Mouse (Mus musculus): ENCODE data around the gene Faim. TPM values are rescaled to one million over a fixed set of nuclear protein-coding genes. Genes with fewer than 3 reads are reported as not detected.

Gene Faim
- total and polyA plus RNA-seq, 3 experiments, result 30.7 to 53.6 TPM; not detected in 1

DNA sequence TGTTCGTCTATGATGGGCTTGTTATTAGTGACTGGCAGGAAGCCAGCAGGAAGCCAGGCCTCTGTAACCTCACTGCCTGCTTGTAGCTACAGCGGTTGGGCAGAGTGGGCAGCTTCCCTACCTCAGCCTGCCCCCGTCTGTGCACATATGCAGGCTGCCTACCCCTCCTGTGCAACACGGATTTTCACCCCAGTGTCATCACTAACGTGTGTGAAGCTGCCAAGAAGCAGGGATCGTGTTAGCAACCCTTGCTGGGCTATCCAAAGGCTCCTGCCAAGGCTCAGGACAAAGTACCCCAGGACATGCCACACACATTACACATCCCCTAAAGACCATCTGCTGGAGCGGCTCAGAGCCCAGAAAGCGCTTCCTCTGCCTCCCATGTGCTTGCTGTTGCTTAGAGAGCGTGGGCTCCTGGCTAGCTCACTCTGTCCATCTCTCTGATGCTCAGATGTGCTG is 13.7 kb downstream of the Faim start:
- Histone ChIP-seq H3K79me2 (ENCODE audit: control insufficient read depth, insufficient read depth, low read length, poor library complexity) (no peaks in the 10 kb centered on the region), H3K4me3 (ENCODE audit: control insufficient read depth in 1 of 2, insufficient read depth in 1 of 2, low read depth in 2 of 2, low read length in 2 of 2) (no peak overlapping the region), H3K9me3 (replicated peaks; ENCODE audit: insufficient read depth, low read length) (no peaks in the 10 kb centered on the region), H3K27me3 (ENCODE audit: control insufficient read depth in 1 of 2, insufficient read depth in 2 of 2, low read length in 2 of 2) (no peaks in the 10 kb centered on the region), H3K36me3 (ENCODE audit: control insufficient read depth in 1 of 2, insufficient read depth in 2 of 2, low read length in 2 of 2) (peaks cover 1 to 6% of the 10 kb centered on the region in 2 experiments), H3K4me1 (ENCODE audit: control insufficient read depth in 1 of 2, insufficient read depth in 2 of 2, low read length in 2 of 2) (peaks cover 0 to 8% of the 10 kb centered on the region in 2 experiments; a peak in 2 of 4 replicates), H3K9ac (ENCODE audit: control insufficient read depth, low read depth, low read length, poor library complexity, severe bottlenecking) (no peak overlapping the region), H3K27ac (ENCODE audit: control insufficient read depth, low read depth, low read length) (no peak overlapping the region)
- TF ChIP-seq USF1 (IDR thresholded peaks at IDR 0.05; ENCODE audit: low read depth, low read length), result no peak
- peak in 1 of 2 experiments; percentile 47; a peak in 2 of 4 replicates for TF ChIP-seq EP300 (IDR thresholded peaks at IDR 0.05; ENCODE audit: low read depth in 1 of 2, low read length in 2 of 2)
- 0 out of 2 replicates have a peak, but pooled peaks have one; percentile 41 for TF ChIP-seq TBP (IDR thresholded peaks at IDR 0.05; ENCODE audit: low read depth, low read length)
- TF ChIP-seq ZNF384 (IDR thresholded peaks at IDR 0.05; ENCODE audit: low read depth, low read length), result no peak
- DNase-seq (ENCODE audit: low read depth, low spot score), result peak; percentile 77

DNA sequence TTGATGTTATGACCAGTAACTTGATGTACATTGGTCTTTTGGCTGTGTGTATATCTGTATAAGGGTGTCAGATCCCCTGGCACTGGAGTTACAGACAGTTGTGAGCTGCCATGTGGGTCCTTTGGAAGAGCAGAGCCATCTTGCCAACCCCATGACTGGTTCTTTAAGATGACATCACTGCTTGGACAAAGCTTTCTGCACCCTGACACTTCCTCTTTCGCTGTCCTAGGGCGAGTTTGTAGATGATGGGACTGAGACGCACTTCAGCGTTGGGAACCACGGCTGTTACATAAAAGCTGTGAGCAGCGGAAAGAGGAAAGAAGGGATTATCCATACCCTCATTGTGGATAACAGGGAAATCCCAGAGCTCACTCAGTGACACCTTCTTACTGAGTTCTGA is 15.2 kb downstream of the Faim start:
- no peak overlapping the region for H3K27ac ChIP-seq (ENCODE audit: control insufficient read depth, low read depth, low read length)
- TF ChIP-seq NELFE (IDR thresholded peaks at IDR 0.05; ENCODE audit: low read depth, low read length) (no peak), CTCF (IDR thresholded peaks at IDR 0.05 in 2 of 3, conservative IDR thresholded peaks at IDR 0.05 in 1 of 3; ENCODE audit: control insufficient read depth in 1 of 3, insufficient read depth in 1 of 3, low read depth in 2 of 3, low read length in 3 of 3, poor library complexity in 1 of 3, severe bottlenecking in 1 of 3) (no peak), ETS1 (IDR thresholded peaks at IDR 0.05; ENCODE audit: low read depth, low read length) (no peak), MEF2A (IDR thresholded peaks at IDR 0.05; ENCODE audit: extremely low read depth, insufficient replicate concordance, low read depth, low read length, poor library complexity, severe bottlenecking) (no peak)
- no peak overlapping the region for H3K9ac ChIP-seq (ENCODE audit: control insufficient read depth, low read depth, low read length, poor library complexity, severe bottlenecking)
- no peaks in the 10 kb centered on the region for H3K79me2 ChIP-seq (ENCODE audit: control insufficient read depth, insufficient read depth, low read length, poor library complexity)
- no peaks in the 10 kb centered on the region for H3K27me3 ChIP-seq (ENCODE audit: control insufficient read depth in 1 of 2, insufficient read depth in 2 of 2, low read length in 2 of 2)
- peaks cover 1 to 6% of the 10 kb centered on the region in 2 experiments for H3K36me3 ChIP-seq (ENCODE audit: control insufficient read depth in 1 of 2, insufficient read depth in 2 of 2, low read length in 2 of 2)
- no peaks in the 10 kb centered on the region for H3K9me3 ChIP-seq (replicated peaks; ENCODE audit: insufficient read depth, low read length)
- no peak overlapping the region for H3K4me3 ChIP-seq (ENCODE audit: control insufficient read depth in 1 of 2, insufficient read depth in 1 of 2, low read depth in 2 of 2, low read length in 2 of 2)
- no peak for DNase-seq (ENCODE audit: low read depth, low spot score)
- peaks cover 0 to 8% of the 10 kb centered on the region in 2 experiments; a peak in 2 of 4 replicates for H3K4me1 ChIP-seq (ENCODE audit: control insufficient read depth in 1 of 2, insufficient read depth in 2 of 2, low read length in 2 of 2)

DNA sequence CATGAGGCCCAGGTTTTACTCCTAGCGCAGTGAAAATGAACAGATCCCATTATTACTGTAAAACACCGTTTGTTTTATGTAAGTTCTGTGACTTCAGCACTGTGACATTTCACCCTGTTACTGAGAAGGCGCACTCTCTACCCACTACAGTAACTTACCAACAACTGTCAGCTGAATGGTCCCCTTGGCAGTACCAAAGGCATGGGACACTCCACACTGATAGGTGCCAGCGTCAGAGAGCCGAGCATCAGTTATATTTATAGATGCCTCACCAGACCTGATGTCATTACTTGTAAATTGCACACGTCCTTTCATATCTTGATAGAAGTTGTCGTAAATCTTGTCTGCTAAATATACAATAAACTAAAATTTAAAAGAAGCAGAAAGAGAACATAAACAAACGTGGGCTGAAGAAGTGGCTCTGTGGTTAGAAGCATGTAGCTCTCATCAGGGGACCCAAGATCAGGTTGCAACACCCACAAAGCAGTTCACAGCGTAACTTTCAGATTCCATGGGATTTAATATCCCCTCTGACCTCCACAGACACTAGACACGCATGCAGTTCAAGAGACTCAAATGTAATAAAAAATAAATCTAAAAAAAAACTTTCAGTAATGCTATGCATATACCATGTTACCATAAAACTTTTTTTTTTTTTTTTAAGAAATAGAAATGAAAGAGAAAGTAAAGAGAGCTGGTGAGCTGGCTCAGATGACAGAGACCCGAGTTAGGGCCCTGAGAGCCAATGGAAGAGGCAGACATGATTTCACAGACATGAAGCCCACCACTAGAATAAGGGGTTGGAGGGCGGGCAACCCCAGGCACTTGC is 23.1 kb downstream of the Faim start:
- Histone ChIP-seq H3K4me3 (ENCODE audit: control insufficient read depth in 1 of 2, insufficient read depth in 1 of 2, low read depth in 2 of 2, low read length in 2 of 2) (peak overlapping the region; percentile 42 to 81), H3K27me3 (ENCODE audit: control insufficient read depth in 1 of 2, insufficient read depth in 2 of 2, low read length in 2 of 2) (no peaks in the 10 kb centered on the region), H3K36me3 (ENCODE audit: control insufficient read depth in 1 of 2, insufficient read depth in 2 of 2, low read length in 2 of 2) (no peaks in the 10 kb centered on the region; a peak in 1 of 4 replicates), H3K79me2 (ENCODE audit: control insufficient read depth, insufficient read depth, low read length, poor library complexity) (no peaks in the 10 kb centered on the region), H3K27ac (ENCODE audit: control insufficient read depth, low read depth, low read length) (no peak overlapping the region), H3K9me3 (replicated peaks; ENCODE audit: insufficient read depth, low read length) (no peaks in the 10 kb centered on the region), H3K9ac (ENCODE audit: control insufficient read depth, low read depth, low read length, poor library complexity, severe bottlenecking) (peak overlapping the region; percentile 39), H3K4me1 (ENCODE audit: control insufficient read depth in 1 of 2, insufficient read depth in 2 of 2, low read length in 2 of 2) (no peaks in the 10 kb centered on the region; a peak in 1 of 4 replicates)
- no peak for TF ChIP-seq E2F4 (IDR thresholded peaks at IDR 0.05; ENCODE audit: borderline replicate concordance, low read depth, low read length)
- TF ChIP-seq KAT2A (conservative IDR thresholded peaks at IDR 0.05; ENCODE audit: low read depth, low read length), result no peak
- TF ChIP-seq ZNF384 (IDR thresholded peaks at IDR 0.05; ENCODE audit: low read depth, low read length), result 0 out of 2 replicates have a peak, but pooled peaks have one; percentile 28
- no peak for TF ChIP-seq USF2 (IDR thresholded peaks at IDR 0.05; ENCODE audit: borderline replicate concordance in 1 of 2, insufficient read depth in 1 of 2, low read depth in 1 of 2, low read length in 2 of 2)
- no peak for TF ChIP-seq ZKSCAN1 (IDR thresholded peaks at IDR 0.05; ENCODE audit: low read depth, low read length)
- TF ChIP-seq BHLHE40 (IDR thresholded peaks at IDR 0.05; ENCODE audit: borderline replicate concordance, low read depth, low read length), result no peak
- TF ChIP-seq TCF12 (IDR thresholded peaks at IDR 0.05; ENCODE audit: low read depth, low read length), result no peak
- no peak for TF ChIP-seq MYB (IDR thresholded peaks at IDR 0.05; ENCODE audit: low read depth, low read length)
- no peak for TF ChIP-seq ZC3H11A (IDR thresholded peaks at IDR 0.05; ENCODE audit: low read depth, low read length)
- no peak for TF ChIP-seq CTCF (IDR thresholded peaks at IDR 0.05 in 2 of 3, conservative IDR thresholded peaks at IDR 0.05 in 1 of 3; ENCODE audit: control insufficient read depth in 1 of 3, insufficient read depth in 1 of 3, low read depth in 2 of 3, low read length in 3 of 3, poor library complexity in 1 of 3, severe bottlenecking in 1 of 3)
- TF ChIP-seq SIN3A (IDR thresholded peaks at IDR 0.05; ENCODE audit: low read length), result peak; percentile 22; the same call in 1 of the 2 replicates
- TF ChIP-seq TAL1 (IDR thresholded peaks at IDR 0.05; ENCODE audit: low read length), result no peak
- TF ChIP-seq RCOR1 (IDR thresholded peaks at IDR 0.05; ENCODE audit: low read depth, low read length), result no peak
- no peak for TF ChIP-seq EP300 (IDR thresholded peaks at IDR 0.05; ENCODE audit: low read depth in 1 of 2, low read length in 2 of 2)
- TF ChIP-seq MXI1 (IDR thresholded peaks at IDR 0.05; ENCODE audit: low read depth, low read length), result no peak
- no peak for TF ChIP-seq JUND (IDR thresholded peaks at IDR 0.05; ENCODE audit: low read depth, low read length)
- peak; percentile 37 for DNase-seq (ENCODE audit: low read depth, low spot score)
